18 mouse cellular contexts compared by ENCODE assay signal in genomic region chr17:11881110-11881820, GRCm38 (mm10).
DNase-seq lines count a peak whose midpoint lies in the region; ATAC-seq lines count a peak whose summit lies in the region.
"Had no signal": no experiment of that assay in that cellular context is flagged by ENCODE, and none has a peak within 500 bp of the region (broad histone marks: within the 10 kb centered on the region; RNA-seq: fewer than 3 reads in every experiment).

No protein-coding gene starts in this region.

- peak; percentile 92 for ATAC-seq in cerebellum, adult (ENCODE audit: insufficient number of reproducible peaks, low FRiP score, low TSS enrichment)
- ATAC-seq in granulocyte monocyte progenitor cell, adult 5-6 weeks (replicated peaks; ENCODE audit: poor library complexity, severe bottlenecking), result no peak
- ATAC-seq: activated CD4-positive, CD25-positive, alpha-beta regulatory T cell, adult 4 months; forebrain, embryonic 16.5 days; hindbrain, embryonic 16.5 days; inflammation-experienced regulatory T-cells, adult 6 months; intestine, postnatal 0 days; Patski had no signal

- DNase-seq in cerebellum, postnatal 4 days (ENCODE audit: low spot score in 2 of 2), result no peak
- DNase-seq in Muller cell, postnatal 12 days (ENCODE audit: inconsistent ontology term), result peak; percentile 37
- peak; percentile 52 for DNase-seq in cerebellum, adult 11-12 months
- peak; percentile 81 for DNase-seq in cerebellum, adult 9-10 months
- no peak for DNase-seq in spleen, adult 18-20 months
- DNase-seq in liver, result no peak
- DNase-seq: adrenal gland, adult 8-10 months; gastrocnemius, postnatal 10 days; heart, postnatal 4 days; kidney, adult 8-10 months had no signal

Comparison
In these comparisons a context has a peak if more than half of its experiments do, and no peak if none do; other contexts are left out.
1. DNase-seq: peak in Muller cell, postnatal 12 days (single experiment), cerebellum, adult 11-12 months (single experiment) and cerebellum, adult 9-10 months (single experiment); none in cerebellum, postnatal 4 days (0 of 2), spleen, adult 18-20 months (0 of 2) and liver (single experiment).